Mouse (Mus musculus) brain, embryonic 14.5 days (tissue): ENCODE results near the gene Ptcd1. TPM values are rescaled to one million over a fixed set of nuclear protein-coding genes. Genes with fewer than 3 reads are reported as not detected.
"Not testable (repeated sequence)": the region's sequence is repeated elsewhere in the genome, so short reads cannot be mapped to it uniquely, and the experiment has no call there.

ENCODE experiments used
- DNase-seq: peaks from one replicate; pipeline ENCODE4 v3.0.0-alpha.2; 2011; ENCODE audit warnings: low read depth
- CTCF ChIP-seq: fragments of 200-500 bp; IDR thresholded peaks from 2 replicates; pipeline ENCODE4 v1.5.1; 2012; ENCODE audit warnings: inconsistent platforms, mild to moderate bottlenecking, moderate library complexity, borderline replicate concordance; ENCODE audit not compliant: insufficient read depth, insufficient read length; ENCODE audit errors: extremely low read depth
- POLR2A ChIP-seq: fragments of 200-500 bp; IDR thresholded peaks from 2 replicates; pipeline ENCODE4 v1.6.1; 2012; ENCODE audit warnings: mild to moderate bottlenecking, inconsistent platforms, borderline replicate concordance; ENCODE audit not compliant: poor library complexity, insufficient read depth, insufficient read length, severe bottlenecking; ENCODE audit errors: extremely low read depth
- polyA plus RNA-seq: library from polyadenylated mRNA; depleted of rRNA; stranded (reverse); fragments of >200 nt; gene quantifications from 2 replicates; pipeline ENCODE4 v1.2.3, GENCODE M21; 2012

The Ptcd1 gene
- polyA plus RNA-seq, 1 experiment, result 20.3 TPM

GRCm38 (mm10) chr5:145149294-145149693, 17.6 kb downstream of the Ptcd1 start:
- DNase-seq, result no peak
- no peak for TF ChIP-seq CTCF
- TF ChIP-seq POLR2A, result no peak

- TF ChIP-seq POLR2A (no peak), CTCF (no peak)
- DNase-seq, result no peak
Measured at GRCm38 (mm10) chr5:145147748-145148147, 19.2 kb downstream of the Ptcd1 start.

- no peak for DNase-seq
Measured at GRCm38 (mm10) chr5:145140611-145141010, 26.3 kb downstream of the Ptcd1 start.

GRCm38 (mm10) chr5:145139571-145140519, 27.1 kb downstream of the Ptcd1 start, which contains the start of the genes Pdap1 and Bud31:
TSS of gene Pdap1 (minus strand) at chr5:145140238.
TSS of gene Bud31 (plus strand) at chr5:145140362.
- TF ChIP-seq POLR2A (peak; percentile 58; the same call in 1 of the 2 replicates), CTCF (no peak)
- peak; percentile 98 for DNase-seq

More at GRCm38 (mm10) chr5:145140611-145141010, 26.3 kb downstream of the Ptcd1 start:
- TF ChIP-seq CTCF, result no peak
- no peak for TF ChIP-seq POLR2A

- DNase-seq, result peak; percentile 46
- TF ChIP-seq CTCF, result no peak
- TF ChIP-seq POLR2A, result no peak
Measured at GRCm38 (mm10) chr5:145138836-145139235, 28.1 kb downstream of the Ptcd1 start.

- DNase-seq, result not testable (repeated sequence)
Measured at GRCm38 (mm10) chr5:145133275-145133674, 33.6 kb downstream of the Ptcd1 start.

- TF ChIP-seq CTCF, result no peak
- no peak for TF ChIP-seq POLR2A
- no peak for DNase-seq
Measured at GRCm38 (mm10) chr5:145130995-145131394, 35.9 kb downstream of the Ptcd1 start.

GRCm38 (mm10) chr5:145130191-145130590, 36.7 kb downstream of the Ptcd1 start:
- no peak for TF ChIP-seq CTCF
- TF ChIP-seq POLR2A, result no peak
- no peak for DNase-seq

GRCm38 (mm10) chr5:145129773-145130172, 37.1 kb downstream of the Ptcd1 start:
- DNase-seq, result not testable (repeated sequence)

- TF ChIP-seq POLR2A (no peak), CTCF (no peak)
Measured at GRCm38 (mm10) chr5:145129124-145129523, 37.8 kb downstream of the Ptcd1 start.

GRCm38 (mm10) chr5:145126580-145126979, 40.3 kb downstream of the Ptcd1 start:
- no peak for TF ChIP-seq POLR2A
- TF ChIP-seq CTCF, result no peak

More at GRCm38 (mm10) chr5:145129124-145129523, 37.8 kb downstream of the Ptcd1 start:
- no peak for DNase-seq

GRCm38 (mm10) chr5:145123396-145123795, 43.5 kb downstream of the Ptcd1 start:
- TF ChIP-seq CTCF (no peak), POLR2A (no peak)
- DNase-seq, result no peak

More at GRCm38 (mm10) chr5:145126580-145126979, 40.3 kb downstream of the Ptcd1 start:
- DNase-seq, result no peak
